Mouse (Mus musculus) gastrocnemius, postnatal 36 days (tissue): Measurements from ENCODE around the gene Ngdn. TPM values are rescaled to one million over a fixed set of nuclear protein-coding genes. Genes with fewer than 3 reads are reported as not detected.

Source experiments
- DNase-seq, 2 experiments: peaks; one replicate each; pipeline ENCODE4 v3.0.0; 2022
- intact Hi-C: fragments of 180-260 bp; cut with DNase I; formaldehyde crosslinking; loops from one replicate; pipeline ENCODE4 v1.15.1; 2025
- microRNA-seq, 2 experiments: library from miRNA; unstranded; fragments of <30 nt; microRNA quantifications; one replicate each; pipeline ENCODE4 v1.2.0; 2021
- total RNA-seq, 2 experiments: library from RNA; stranded (reverse); gene quantifications; 2 replicates each; pipeline ENCODE4 v1.2.3; 2021

The Ngdn gene
- total RNA-seq, 2 experiments from 2014 or later, result 13.9 to 18.1 TPM

DNA sequence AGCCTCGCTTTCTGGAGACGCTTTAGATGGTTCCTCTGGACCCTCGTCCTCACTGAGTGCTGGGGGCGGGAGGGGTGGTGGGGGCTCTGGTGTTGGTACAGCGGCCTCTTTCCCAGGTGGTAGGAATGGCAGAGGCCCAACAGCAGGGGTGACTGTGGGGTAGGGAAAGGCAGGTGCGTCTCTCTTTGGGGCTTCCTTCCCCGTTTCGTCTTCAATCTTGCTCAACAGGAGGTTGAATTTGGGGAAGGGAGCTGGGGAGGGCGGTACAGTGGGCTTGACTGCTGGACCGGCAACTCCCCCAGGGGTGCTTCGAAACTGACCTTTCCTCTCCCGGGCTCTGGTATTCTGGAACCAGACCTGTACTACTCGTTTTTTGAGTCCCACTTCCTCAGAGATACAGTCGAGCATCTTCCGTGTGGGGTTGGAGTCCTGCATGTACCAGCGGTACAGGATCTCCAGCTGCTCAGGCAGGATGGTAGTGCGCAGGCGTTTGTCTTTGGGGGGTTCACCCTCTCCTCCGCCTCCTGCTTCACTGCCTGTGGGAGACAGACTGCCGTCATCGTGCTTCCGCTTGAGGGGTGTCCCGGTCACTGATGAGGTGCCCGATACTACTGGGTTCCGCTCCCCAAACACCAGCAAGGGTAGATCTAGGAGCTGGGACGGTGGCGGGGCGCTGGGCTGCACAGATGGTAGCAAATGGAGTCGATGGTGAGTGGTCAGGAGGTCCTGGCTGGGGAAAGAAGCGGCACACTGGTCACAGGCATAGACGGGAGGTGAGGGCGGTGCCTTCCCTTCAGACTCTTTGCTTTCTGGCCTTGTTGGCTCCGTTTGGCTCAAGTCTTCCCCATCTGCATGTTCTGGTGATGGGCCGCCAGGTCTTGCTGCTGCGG is 49.5 kb downstream of the Ngdn start:
- intact Hi-C loops, result no loop called here
- no peak for DNase-seq

- intact Hi-C loops, result no loop called here
- no peak for DNase-seq
Measured at GRCm38 (mm10) chr14:55065391-55065790, 50.1 kb downstream of the Ngdn start.

- DNase-seq, result no peak
- intact Hi-C loops, result no loop called here
Measured at GRCm38 (mm10) chr14:55066042-55066441, 50.8 kb downstream of the Ngdn start.

GRCm38 (mm10) chr14:55071756-55072155 is 56.5 kb downstream of the Ngdn start:
- no peak for DNase-seq
- intact Hi-C loops, result no loop called here

Small RNAs within 50 kb of the gene (microRNA-seq; reads per million reads assigned to microRNA genes)
- gene Mir208b, result 152 to 660 reads per million in 2 experiments

Other genes starting within 250 kb of the Ngdn start
- 10 to 100 TPM; 17.5 to 23.4 TPM for gene Slc7a8, start 233.5 kb upstream of the Ngdn start, total RNA-seq
- gene Rnf212b, start 201.3 kb upstream of the Ngdn start, total RNA-seq, result 1 to 10 TPM; 2.2 TPM
- gene Homez, start 144.5 kb upstream of the Ngdn start, total RNA-seq, result 1 to 10 TPM; 2.6 to 4.0 TPM
- gene Ppp1r3e, start 137.9 kb upstream of the Ngdn start, total RNA-seq, result 1 to 10 TPM; 2.9 to 3.0 TPM
- gene Bcl2l2, start 132.1 kb upstream of the Ngdn start, total RNA-seq, result 10 to 100 TPM; 20.9 to 25.9 TPM
- not detected for gene Gm20521, start 132.0 kb upstream of the Ngdn start, total RNA-seq
- 10 to 100 TPM; 51.0 to 53.2 TPM for gene Pabpn1, start 123.0 kb upstream of the Ngdn start, total RNA-seq
- gene Slc22a17, start 102.3 kb upstream of the Ngdn start, total RNA-seq, result 1 to 10 TPM; 1.6 to 1.7 TPM
- 1 to 10 TPM; 2.1 to 2.5 TPM for gene Efs, start 89.3 kb upstream of the Ngdn start, total RNA-seq
- not detected for gene Il25, start 82.8 kb upstream of the Ngdn start, total RNA-seq
- under 1 TPM in 1 of 2 experiments, not detected in 1; 0.42 TPM for gene Cmtm5, start 79.2 kb upstream of the Ngdn start, total RNA-seq
- gene Myh6, start 48.5 kb upstream of the Ngdn start, total RNA-seq, result 100 to 1,000 TPM in 1 of 2 experiments, 10 to 100 TPM in 1; 40.5 to 246 TPM
- not detected for gene Gm17428, start 38.5 kb upstream of the Ngdn start, total RNA-seq
- gene Myh7, start 20.8 kb upstream of the Ngdn start, total RNA-seq, result 1,000 to 10,000 TPM in 1 of 2 experiments, 100 to 1,000 TPM in 1; 194 to 1,204 TPM
- gene Zfhx2, start 76.9 kb downstream of the Ngdn start, total RNA-seq, result 1 to 10 TPM; 3.5 to 3.7 TPM
- gene Thtpa, start 79.3 kb downstream of the Ngdn start, total RNA-seq, result 10 to 100 TPM; 10.1 to 13.6 TPM
- gene Ap1g2, start 91.1 kb downstream of the Ngdn start, total RNA-seq, result 1 to 10 TPM; 4.0 to 5.1 TPM
- under 1 TPM; 0.17 to 0.23 TPM for gene Jph4, start 101.5 kb downstream of the Ngdn start, total RNA-seq
- not detected for gene Dhrs2, start 206.6 kb downstream of the Ngdn start, total RNA-seq